Mouse (Mus musculus) activated CD4-positive, CD25-positive, alpha-beta regulatory T cell, adult 4 months (primary cell): ENCODE results near the gene Gm10392. TPM values are rescaled to one million over a fixed set of nuclear protein-coding genes. Genes with fewer than 3 reads are reported as not detected.

Experiments
- ATAC-seq: one replicate; pipeline ENCODE4 v1.8.0; 2017
- polyA plus RNA-seq, 2 experiments: library from polyadenylated mRNA; unstranded; fragments of 100-300 nt; shearing (Covaris generic); gene quantifications; one replicate each; pipeline ENCODE4 v1.2.1; 2017

Gene Gm10392
- polyA plus RNA-seq, 2 experiments from 2014 or later, result 0.85 to 1.6 TPM

DNA sequence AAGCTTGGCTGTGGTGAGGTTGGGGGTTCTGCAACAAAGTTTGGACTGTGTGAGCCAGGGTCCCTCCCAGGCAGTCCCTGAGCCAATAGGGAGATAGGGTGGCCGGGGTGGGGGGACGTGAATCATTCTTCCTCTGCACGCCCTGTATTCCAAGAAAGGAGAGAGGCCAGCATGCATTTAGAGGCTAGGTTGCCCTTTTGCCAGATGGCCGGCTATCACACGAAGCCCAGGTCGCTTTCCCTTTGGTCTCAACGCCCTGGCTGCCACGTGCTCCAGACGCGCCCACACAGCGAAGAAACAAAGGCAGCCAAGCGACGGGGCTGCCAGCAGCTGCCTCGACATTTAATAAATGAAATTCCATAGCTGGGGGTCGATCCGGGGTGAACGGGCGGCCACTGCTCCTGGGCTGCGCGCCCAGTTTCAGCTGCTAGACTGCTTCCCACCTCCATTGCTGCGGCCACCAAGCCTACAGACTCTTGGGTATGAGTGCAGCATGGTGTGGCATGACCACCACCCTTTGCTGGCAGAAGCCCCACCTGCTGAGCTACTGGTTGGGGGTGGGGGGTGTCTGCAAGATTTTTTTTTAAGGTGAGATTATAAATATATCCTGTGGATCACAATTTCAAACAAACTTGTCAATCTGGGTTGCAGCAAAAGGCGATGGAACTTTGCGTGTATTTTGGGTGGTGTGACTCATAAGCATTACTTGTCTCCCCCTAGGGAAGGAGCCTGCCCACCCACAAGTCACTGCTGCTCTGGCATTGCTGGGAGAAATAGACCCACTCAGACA lies 27.3 kb downstream of the Gm10392 start:
- no peak for ATAC-seq

DNA sequence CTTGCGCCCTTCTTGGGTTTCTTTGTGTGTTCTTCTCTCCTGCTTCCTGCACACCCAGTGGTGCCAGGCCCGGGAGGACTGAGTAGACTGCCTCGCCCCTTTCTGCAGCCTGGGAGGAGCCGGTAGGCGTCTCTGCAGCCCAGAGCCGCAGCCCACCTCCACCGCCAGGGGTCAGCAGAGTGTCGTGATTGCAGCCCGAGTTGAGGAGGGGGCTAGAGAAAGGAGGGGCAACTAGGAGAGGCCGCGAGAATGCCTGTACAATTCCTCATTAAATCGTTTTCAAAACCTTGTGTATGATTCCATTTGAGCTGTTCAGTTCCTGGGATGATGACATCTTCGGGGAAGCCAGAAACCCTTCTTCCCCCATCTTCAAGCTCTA lies 27.9 kb downstream of the Gm10392 start:
- peak; percentile 63 for ATAC-seq

DNA sequence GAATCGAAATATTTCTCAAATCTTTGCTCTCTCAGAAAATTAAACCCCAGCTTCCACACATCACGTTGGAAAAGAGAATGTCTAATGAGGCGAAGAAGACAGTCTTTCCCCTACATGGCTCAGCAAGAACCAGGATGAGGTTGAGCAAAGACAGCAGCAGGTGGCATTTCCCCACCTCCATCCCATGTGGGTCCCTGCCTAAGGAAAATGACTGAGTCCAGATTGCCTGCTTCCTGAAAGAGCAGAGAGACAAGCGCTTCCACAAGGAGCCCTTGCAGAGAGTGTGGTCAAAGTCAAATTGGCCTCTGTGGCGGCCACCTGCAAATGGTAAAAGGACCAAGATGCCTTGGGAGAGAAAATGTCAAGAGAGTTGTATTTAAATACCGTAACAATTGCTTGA lies 28.5 kb downstream of the Gm10392 start:
- ATAC-seq, result no peak

DNA sequence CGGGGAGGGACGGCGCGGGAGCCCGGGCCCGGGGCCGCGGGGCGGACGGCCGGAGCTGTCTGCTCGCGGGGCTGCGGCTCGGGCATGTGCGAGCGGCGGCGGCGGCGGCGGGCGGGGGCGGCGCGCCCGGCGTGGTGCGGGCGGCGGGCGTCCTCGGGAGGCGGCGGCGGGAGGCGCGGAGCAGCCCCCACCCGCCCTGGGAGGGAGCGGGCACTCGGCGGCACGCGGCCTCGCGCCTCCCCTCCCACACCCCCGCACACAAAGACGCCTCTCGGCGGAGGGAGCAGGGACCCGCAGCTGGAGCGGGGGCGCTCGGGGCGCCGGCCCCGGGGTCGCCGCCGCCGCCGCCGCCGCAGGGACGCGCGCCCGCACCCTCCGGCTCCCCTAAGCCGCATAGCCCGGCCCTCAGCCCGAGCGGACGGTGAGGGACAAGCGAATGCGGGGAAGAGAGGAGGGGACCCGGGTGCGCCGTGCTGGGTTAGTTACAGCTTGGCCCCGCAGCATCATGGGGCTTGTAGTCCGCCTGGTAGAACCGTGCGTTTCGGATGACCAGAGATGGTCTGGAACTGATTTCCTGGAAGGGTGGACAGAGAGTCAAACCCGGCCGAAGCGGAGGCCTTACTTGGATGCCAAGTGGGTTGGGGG lies 29.3 kb downstream of the Gm10392 start, which contains the start of gene Ankrd13b:
Gene Ankrd13b (minus strand): TSS at position 88 of the 645 bp plus-strand sequence.
- no peak for ATAC-seq

DNA sequence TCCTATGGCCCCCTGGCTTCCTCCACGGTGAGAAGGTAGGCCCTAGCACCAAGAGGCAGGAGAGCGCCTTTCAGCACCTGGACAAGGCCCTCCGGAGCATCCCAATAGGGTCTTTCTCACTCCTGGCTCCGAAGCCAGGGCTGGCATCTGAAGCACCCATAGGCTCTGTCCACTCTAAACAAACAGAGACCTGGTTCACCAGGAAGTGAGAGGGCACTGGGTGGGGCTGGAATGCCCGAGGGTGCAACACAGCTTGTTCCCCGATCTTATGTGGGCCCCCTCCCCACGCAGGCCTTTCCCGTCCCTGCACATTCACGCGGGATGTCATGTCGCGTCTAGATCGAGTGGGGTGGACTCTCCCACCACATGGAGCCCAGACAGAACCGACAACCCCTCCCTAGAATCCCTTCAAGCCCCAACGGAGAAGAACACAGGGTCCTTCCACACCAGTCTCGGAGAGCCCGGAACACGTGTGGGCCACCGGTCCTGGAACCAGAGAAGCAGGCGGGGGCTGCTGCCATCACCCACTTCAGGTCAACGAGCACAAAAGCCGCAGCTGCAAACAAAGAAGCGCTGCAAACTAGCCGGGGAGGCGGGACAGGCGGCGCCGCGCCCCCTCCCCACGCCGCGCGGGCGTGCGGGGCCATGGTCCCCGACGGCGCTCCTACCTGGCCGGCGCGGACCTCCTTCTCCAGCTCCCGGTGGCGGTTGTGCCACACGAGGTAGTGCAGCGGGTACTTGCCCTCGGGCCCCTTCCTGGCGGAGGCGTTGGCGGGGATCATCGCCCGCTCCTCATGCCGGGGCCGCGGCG lies 30.0 kb downstream of the Gm10392 start:
- no peak for ATAC-seq

DNA sequence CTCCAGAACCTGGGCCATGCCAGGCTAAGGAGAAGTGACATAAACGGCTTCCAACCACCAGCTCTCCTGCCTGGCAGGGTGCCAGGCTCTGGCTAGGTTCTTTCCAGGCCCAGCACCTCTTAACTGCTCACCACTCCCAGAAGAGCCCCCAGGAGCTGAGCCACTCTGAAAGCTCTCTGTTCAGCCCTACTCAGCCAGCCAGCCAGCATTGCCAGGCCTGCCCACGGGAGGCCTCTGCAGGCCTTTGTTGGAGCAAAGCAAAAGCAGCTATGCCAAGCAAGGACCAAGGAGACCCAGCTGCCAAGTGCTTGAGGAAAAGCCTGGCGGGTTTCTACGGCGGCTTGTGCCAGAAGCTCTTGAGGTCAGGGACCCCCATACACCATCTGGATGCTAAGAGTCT lies 32.2 kb downstream of the Gm10392 start:
- ATAC-seq, result no peak

DNA sequence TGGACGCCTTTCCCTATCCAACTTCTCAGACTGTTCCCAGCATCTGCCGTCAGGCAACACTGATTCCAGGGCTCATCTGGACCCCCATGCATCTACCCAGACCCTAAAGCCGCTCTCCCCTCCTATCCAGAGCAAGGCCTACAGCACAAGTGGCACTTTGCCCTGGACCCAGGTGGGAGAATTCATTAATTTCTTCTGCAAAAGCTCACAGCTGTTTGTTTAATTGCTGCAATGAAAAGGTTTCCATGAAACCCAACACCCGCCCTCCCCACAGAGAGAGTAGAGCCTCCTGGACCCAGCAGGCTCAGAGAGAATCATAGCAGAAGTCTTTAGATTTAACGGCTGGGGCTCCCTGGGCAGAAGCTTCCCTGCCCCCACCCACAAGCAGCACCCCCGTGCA lies 33.8 kb downstream of the Gm10392 start:
- no peak for ATAC-seq

DNA sequence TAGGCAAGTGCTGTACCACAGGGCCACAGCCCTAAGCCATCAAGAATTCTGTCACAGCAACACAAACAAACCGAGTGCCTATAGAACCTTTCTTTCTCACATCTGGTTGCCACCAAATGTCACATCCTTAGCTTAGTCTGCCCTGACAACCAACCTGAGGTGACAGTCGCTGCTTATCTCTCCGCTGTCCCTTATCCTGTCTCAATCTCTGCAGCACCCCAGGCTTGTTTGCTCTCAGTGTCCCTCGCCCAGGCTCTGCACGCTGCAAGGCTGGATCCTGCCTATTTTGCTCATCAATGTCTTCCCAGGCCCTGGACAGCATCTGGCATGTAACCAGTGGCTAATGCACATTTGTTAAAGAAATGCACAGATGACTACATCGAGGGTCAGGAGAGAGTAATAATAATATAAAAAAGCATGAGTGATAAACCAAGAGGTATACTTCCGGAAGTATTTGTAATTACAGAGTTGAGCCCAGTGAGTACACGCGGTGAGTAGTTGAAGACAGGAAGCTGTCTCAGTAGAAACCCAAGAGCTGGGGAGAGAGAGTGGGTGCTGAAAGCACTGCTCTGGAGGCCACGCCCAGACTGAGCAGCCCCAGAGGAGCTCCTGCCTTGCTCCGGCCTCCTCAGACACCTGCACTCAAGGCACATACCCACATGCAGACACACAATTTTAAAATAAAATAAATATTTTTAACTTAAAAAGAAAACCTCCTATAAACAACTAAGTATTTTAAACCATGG lies 35.3 kb downstream of the Gm10392 start:
- ATAC-seq, result peak; percentile 99

DNA sequence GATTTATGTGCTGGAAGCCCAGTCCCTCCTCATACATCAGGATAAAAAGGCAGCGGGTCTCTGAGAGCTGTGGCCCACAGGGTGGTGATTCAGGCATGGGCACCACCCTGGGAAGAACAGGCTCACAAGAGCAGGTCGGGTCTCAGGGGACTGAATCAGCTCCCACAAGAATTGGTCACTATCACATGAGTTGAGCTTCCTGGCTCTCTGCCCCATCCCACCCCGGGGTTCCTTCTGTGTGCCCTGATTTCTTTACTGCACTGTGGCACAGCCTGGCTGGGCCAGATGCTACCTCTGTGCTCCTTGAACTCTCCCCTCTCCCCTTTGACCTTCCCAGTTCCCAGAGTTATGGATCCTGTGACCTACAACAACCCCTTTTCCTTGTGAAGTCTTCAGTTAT lies 36.0 kb downstream of the Gm10392 start:
- no peak for ATAC-seq

DNA sequence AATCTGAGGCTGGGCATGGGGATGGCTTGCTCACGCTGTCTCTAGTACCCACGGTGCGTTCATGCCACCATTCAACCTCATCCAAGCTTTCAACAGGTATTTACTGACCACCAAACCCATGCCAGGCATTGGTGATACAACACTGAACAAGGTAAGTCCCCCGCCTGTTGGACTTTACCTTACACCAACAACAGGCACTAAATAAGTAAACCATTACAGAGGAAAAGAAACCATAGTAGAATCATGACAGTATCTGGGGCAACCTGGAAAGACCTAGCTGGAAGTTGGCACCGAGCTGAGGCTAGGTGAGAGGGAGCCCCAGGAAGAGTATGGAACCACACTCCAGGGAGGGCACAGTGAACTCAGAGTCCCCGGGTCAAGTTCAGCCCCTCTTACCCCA lies 42.1 kb downstream of the Gm10392 start:
- ATAC-seq, result no peak

DNA sequence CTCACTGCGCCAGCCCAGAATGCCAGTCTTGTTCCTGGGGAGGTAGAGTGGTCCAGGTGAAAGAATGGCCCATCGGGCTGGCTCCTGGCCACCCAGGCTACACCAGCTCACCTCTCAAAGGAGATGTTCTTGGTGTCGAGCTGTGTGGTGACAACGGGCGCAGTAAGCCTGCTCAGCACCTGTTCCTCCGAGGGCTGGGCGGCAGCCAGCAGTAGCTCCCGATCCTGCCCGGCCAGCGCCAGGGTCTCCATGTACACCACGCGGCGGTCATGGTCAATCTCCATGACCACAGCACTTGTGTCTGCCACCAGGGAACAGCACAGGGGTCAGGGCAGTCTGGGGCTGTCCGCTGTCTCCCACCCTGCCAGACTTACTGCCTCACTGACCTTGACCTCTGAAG lies 42.8 kb downstream of the Gm10392 start:
- no peak for ATAC-seq

DNA sequence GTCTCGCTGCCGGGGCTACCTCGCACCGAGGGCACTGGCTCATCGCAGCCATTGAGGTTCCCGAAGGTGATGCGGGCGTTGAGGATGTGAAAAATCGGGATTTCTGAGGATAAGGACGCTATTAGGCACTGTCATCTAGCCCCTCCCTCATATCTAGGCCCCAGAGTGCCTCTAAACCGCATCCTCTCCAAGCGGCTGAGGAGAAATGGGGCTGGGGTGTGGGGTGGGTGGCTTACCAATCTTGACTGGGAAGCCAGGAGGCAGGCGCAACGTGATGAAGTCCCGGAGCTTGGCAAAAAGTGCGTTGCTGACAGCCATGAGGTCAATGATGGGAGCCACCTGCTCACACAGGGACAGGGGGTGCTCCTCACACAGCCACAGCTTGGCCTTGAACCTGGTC lies 46.2 kb downstream of the Gm10392 start:
- ATAC-seq, result no peak

DNA sequence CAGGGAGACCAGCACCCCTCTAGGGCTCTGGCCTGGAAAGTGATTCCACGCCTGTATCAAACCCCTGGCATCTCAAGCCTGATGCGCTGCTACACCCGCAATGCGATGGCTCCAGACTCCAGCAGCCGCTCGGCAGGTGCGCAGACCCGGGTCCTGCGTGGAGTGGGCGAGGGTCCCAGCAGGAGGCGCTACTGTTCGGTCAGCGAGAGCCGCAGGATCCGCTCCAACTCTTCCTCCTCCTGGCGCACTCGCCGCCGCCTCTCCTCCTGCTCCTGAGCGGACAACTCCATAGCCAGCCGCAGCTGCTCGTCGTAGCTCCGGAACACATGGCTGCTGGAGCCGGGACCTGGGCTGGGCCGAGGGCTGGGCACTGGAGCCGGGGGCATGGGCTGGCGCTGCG lies 47.6 kb downstream of the Gm10392 start:
- no peak for ATAC-seq

DNA sequence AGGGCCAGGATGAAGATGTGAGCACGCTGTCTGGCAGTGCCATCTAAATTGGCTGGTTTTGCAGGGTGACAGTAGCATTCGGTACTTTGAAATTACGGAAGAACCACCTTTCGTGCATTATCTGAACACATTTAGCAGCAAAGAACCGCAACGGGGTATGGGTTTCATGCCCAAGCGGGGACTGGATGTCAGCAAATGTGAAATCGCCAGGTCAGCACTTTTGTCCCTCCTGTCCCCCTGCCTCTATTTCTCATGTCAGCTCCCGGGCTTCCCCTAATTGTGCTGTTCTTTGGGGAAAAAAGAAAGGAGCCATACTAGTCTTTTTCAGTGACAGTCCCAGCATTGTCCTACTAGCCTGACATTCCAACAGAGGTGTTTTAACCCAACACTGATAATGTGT lies 50.6 kb downstream of the Gm10392 start:
- ATAC-seq, result no peak

DNA sequence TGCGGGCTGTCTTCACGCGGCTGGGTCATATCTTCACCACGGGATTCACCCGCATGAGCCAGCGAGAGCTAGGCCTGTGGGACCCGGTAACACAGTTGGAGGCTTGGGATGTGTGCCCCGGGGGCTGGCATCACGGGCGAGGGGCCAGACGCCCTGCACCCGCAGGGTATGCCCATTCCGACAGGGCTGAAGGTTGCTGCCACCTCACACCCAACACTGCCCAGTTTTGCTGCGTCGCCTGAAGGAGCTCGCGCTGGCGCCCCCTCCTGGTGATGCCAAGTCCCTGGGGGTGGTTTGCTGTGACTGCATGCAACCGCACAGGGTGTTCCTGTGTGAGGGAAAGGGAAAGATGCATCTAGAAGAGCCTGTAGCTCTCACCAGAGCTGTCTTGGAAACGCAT lies 51.2 kb downstream of the Gm10392 start:
- ATAC-seq, result peak; percentile 77

DNA sequence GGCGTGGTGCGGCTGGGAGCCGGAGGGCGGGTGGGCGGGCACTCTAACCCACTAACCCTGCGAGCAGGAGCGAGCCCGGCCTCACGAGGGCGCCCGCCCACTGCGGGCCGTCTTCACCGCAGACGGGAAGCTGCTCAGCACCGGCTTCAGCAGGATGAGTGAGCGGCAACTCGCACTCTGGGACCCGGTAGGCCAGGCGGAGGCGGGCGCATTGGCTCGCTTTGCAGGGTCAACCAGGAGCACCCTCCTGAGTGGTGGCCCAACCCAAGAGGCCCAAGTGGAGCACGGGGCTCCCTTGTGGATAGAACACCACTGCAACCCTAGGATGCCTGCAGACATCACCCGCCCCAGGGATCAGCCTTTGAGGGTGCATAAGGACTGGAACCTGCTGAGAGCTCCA lies 51.8 kb downstream of the Gm10392 start:
- peak; percentile 84 for ATAC-seq

Other genes with a start within 250 kb of the Gm10392 start
- gene Coro6, start 56.8 kb downstream of the Gm10392 start, polyA plus RNA-seq, result not detected
- gene Ankrd13b, start 29.5 kb downstream of the Gm10392 start, polyA plus RNA-seq, result 1 to 10 TPM in 1 of 2 experiments, under 1 TPM in 1; 0.93 to 1.2 TPM
- gene Git1, start 25.6 kb downstream of the Gm10392 start, polyA plus RNA-seq, result 1 to 10 TPM; 8.6 to 9.2 TPM
- gene Abhd15, start 4.1 kb downstream of the Gm10392 start, polyA plus RNA-seq, result 1 to 10 TPM; 2.3 to 2.6 TPM
- 10 to 100 TPM in 1 of 2 experiments, 1 to 10 TPM in 1; 9.8 to 11.2 TPM for gene Trp53i13, start 3.2 kb downstream of the Gm10392 start, polyA plus RNA-seq
- gene Taok1, start 88.6 kb upstream of the Gm10392 start, polyA plus RNA-seq, result 10 to 100 TPM; 15.0 to 19.8 TPM
- gene Nufip2, start 167.0 kb upstream of the Gm10392 start, polyA plus RNA-seq, result 10 to 100 TPM; 16.2 to 20.5 TPM
- gene Cryba1, start 206.1 kb upstream of the Gm10392 start, polyA plus RNA-seq, result under 1 TPM in 1 of 2 experiments, not detected in 1; 0.73 TPM
- 10 to 100 TPM; 22.1 to 29.7 TPM for gene Myo18a, start 244.0 kb upstream of the Gm10392 start, polyA plus RNA-seq